Mouse (Mus musculus) heart, postnatal 14 days (tissue): ENCODE results near the gene Ssmem1. TPM values are rescaled to one million over a fixed set of nuclear protein-coding genes. Genes with fewer than 3 reads are reported as not detected.
A peak's percentile ranks its signal among the peaks of the same experiment; 100 is the strongest.

ENCODE experiments used
- DNase-seq, 2 experiments: peaks; one replicate each; pipeline ENCODE4 v3.0.0; 2021 to 2022
- intact Hi-C: fragments of 180-260 bp; cut with DNase I; formaldehyde crosslinking; loops from one replicate; pipeline ENCODE4 v1.15.1; 2025
- total RNA-seq, 2 experiments: library from RNA; stranded (reverse); gene quantifications; 2 replicates each; pipeline ENCODE4 v1.2.3; 2021

Gene Ssmem1
- total RNA-seq, 2 experiments from 2014 or later, result 0.24 TPM; not detected in 1

DNA sequence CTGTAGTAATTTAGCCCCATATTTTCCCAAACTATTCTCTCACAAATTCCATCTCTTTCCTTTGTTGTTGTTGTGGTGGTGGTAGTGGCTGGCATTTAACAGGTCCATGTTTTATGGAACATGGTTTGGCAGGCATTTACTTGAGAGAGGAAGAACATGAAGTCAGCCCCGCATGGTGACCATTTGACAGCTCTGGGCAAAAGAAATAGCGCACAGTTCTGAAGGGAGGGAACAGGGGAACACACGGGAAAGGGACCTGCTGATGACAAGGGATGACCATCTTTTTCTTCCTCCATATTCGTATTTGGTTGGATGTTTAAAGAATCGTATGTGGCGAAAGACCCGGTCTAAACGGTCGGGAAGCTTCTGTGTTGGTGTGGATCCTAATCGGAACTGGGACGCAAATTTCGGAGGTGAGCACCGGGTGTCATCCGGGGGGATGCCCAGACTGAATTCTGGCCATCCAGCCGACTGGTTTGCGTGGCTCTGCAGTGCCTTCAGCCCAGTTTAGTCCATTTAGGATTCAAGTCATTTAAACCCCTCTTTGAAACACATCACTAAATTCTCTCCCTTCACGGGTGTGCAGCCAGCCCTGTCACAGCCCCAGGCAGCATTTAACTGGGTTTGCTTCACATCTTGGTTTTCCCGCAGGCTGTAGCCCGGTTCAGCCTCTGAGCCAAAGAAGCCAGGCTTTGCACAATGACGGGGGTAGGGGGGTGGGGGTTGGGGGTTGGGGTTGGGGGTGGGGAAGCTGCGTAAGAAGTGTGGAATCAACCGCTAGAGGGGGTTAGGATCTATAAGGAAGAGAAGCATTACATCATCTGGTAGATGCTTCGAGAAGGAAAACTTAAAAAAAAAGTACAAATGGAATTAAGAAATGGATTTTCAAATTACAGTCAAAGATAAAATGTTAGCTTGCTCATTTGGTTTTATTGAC, 42.3 kb downstream of the Ssmem1 start:
- intact Hi-C loops, result no loop called here
- DNase-seq, result no peak

DNA sequence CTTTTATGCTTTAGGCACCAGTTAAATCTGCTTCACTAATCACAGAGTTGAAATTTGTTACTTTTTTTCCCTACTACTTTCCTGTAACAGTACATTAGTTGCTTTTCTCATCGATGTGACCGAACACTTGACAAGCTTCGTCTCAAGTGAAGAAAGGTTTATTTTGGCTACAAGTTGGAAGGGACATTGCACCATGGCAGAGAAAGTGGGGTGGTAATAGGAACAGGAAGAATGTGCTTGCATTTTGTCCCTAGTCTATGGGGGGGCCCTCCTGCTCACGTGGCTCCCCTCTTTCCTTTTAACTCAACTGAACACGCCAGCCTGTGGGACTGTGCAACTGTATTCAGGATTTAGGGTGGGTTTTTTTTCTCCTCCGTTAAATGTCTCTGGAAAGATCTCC, 43.0 kb downstream of the Ssmem1 start:
- no peak for DNase-seq
- intact Hi-C loops, result no loop called here

DNA sequence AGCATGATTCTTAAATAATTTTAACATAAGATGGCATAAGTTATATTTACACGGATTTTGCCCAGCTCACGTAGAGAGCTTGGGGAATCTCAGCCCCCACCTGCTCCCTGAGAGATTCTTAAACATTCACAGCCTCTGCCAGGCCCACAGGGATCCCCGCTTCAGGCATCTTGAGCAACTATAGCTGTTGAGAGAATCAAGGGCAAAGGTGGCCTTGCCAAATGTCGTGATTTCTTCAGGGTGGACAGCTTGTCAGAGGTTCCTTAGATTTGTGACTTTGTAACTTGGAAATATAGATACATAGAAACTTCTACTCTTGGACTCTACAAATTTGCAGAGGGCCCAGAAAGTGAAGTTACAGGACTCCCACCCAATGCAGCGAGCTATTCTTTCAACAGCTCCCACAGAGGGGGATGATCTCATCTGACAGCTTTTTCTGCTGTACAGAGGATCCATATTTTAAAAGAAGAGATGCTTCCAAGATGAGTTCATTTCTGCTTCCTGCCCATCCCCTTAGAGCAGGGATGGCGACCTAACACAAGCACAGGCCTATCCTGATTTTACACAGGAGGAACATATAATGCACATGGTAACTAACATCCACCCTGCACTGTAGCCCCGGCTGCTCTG, 43.8 kb downstream of the Ssmem1 start:
- no peak for DNase-seq
- intact Hi-C loops, result no loop called here

DNA sequence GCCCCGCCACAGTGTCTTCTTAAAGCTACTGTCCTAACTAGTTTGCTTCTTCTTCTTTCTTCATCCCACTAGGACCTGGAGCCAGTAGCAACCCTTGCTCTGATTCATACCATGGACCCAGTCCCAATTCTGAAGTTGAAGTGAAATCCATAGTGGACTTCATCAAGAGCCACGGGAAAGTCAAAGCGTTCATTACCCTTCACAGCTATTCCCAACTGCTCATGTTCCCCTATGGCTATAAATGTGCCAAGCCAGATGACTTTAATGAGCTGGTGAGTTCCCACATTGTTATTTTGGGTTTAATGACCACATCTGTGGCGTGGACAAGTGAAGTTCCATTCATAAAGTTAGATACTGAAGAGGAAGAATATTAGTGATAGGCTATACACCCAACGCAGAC, 44.4 kb downstream of the Ssmem1 start:
- no peak for DNase-seq
- intact Hi-C loops, result no loop called here

DNA sequence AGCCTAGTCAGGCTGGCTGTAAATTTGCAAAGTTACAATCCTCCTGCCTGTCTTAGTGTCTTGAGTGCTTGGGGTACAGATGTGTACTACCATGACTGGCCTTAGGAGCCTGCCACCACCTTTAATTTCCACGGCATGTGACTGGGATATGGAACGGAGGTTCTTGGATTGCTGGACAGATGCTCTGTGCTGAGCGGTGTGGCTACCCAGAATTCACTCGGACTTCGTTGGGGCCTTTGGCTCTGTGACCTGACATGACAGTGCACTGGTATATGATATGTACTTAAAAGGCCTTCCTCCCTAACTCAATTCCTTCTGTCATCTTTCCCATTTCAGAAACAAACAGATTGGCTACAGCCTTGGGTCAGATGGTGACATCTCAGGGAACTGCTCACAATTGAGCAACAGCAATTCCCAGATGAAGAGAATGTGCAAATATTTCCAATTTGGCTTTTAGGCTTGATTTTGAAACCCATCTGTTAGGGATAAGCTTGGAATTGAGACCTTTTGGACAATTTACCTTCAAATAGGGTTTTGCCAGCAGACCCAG, 45.0 kb downstream of the Ssmem1 start:
- no peak for DNase-seq

DNA sequence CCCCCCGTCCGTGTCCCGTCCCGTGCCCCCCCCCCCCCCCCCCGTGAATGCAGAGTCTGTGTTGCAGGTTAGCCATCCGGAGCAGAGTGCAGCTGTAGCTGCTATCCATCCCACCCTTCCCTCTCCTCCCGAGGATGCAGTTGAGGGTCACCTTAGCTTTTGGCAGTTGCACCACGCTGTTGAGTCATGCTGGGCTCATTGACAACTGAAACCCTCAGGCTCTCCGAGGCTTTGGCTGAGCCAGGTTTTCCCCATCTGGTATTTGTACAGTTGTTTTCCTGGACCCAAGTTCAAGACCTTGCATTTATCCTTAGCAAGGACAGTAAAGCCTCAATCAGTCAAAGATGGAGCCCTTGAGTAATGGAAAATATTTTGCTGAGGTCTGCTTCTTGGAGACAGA, 46.4 kb downstream of the Ssmem1 start:
- intact Hi-C loops, result loop anchor here (5.0 kb wide), 1 partner anchor 141 kb away; no protein-coding TSS in a partner anchor
- DNase-seq, result peak; percentile 42 to 75

More for the DNA sequence above, 45.0 kb downstream of the Ssmem1 start:
- intact Hi-C loops, result loop anchor here (5.0 kb wide), 1 partner anchor 143 kb away; no protein-coding TSS in a partner anchor

DNA sequence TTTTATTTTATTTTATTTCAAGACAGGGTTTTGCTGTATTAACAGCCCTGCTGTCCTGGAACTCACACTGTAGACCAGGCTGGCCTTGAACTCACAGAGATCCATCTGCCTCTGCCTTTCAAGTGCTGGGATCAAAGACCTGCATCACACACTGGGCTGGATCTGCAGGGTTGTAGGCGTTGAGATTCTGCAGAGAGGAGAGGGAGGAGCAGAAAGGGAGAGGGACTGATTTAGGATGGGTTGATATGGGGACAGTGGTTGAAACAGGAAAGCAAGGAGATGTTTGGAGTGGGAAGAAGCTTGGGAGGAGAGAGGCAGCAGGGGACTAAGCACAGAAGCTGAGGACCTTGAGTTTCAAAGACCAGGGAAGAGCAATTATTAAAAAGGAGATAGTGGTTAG, 50.1 kb downstream of the Ssmem1 start:
- DNase-seq, result no peak
- intact Hi-C loops, result loop anchor here (5.0 kb wide), 1 partner anchor 138 kb away; no protein-coding TSS in a partner anchor

DNA sequence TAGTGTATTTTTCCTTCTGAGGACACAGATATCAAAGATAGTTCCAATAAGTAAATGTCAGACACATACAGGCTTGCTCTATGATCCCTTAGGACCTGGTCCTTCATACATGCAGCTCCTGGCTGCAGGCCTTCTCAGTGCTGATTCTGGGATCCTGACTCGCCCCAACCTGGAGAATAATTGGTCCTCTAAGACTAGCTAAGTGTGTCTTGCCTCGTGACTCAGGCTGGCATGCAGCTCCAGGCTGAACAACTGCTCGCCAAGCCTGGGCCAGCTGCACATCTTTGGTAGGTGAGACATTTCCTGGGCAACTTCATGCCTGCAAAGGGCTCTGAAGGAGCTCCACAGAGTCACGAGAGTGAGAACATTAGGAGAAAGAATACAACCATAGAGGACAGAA, 52.5 kb downstream of the Ssmem1 start:
- no peak for DNase-seq
- intact Hi-C loops, result no loop called here

DNA sequence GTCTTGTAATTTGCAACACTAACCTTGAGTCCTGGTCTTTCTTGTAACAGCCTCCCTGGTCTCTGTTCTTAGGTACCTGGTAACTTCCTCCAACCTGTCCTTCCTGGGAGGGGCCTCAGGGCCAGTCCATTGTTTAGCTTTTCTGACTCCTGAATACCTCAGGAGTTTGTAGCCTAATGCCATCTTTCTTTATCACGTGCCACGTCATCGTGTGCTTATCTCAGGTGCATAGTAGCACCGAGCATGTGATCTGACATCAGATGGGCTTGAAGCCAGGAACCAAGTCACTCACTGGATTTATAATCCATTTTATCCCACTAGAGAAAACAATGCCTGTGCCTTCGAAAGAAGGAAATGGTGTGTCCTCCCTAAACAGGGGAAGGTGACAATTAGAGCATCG, 53.9 kb downstream of the Ssmem1 start:
- no peak for DNase-seq

DNA sequence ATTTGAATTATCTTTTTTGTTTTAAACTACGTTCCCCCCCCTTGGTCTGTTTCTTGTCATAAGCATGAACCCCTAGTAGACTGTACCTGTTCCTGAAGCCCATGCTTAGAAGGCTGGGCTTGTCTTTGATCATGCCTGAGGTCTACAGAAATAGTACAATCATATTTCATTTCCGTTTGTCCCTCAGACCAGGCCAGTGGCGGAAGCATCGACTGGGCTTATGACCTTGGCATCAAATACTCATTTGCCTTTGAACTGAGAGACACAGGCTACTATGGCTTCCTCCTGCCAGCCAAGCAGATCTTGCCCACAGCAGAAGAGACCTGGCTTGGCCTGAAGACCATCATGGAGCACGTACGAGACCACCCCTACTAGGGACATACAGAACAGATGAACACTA, 54.4 kb downstream of the Ssmem1 start:
- no peak for DNase-seq
- intact Hi-C loops, result no loop called here

More for the DNA sequence above, 53.9 kb downstream of the Ssmem1 start:
- intact Hi-C loops, result no loop called here

DNA sequence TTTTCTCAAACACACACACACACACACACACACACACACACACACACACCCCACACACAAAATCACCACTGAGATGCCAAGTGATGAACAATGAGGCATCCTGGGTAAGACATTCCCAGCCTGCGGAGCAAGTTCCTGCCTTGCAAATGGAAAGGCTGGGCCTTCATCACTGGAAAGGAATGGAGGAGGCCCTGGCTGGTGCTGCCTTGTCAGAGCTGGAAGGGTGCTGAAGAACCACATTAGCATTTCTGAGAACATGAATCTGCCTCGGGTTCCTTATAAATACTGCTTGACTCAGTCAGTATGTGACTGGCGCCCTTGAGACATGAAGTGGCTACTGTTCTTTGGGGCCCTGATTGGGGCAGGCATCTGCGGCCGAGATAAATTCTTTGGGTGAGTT, 58.4 kb downstream of the Ssmem1 start, which contains the start of gene Cpa4:
Cpa4 (plus strand) TSS at position 301 of the 400 bp plus-strand sequence.
- DNase-seq, result no peak
- intact Hi-C loops, result no loop called here

DNA sequence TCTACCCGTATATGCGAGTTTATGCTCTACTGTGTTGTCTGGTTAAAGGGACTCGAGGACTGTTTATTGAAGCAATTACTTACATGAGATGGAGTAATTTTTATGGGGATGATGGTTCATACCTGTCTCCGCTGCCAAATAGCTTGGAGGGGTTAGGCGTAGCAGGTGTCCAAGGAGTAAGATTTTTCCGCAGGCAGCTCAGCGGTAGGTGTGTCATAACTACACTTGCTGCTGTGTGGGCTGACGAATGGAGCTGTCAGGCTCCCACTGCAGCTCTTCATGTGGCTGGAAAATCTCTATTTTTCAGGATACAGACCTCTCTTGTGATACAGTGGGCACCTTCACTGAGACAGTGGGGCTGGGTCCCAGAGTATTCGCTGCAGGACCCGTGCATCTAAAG, 59.7 kb downstream of the Ssmem1 start:
- intact Hi-C loops, result no loop called here

More for the DNA sequence above, 59.7 kb downstream of the Ssmem1 start:
- no peak for DNase-seq

Other genes starting within 250 kb of the Ssmem1 start
- gene Ube2h, start 205.3 kb upstream of the Ssmem1 start, total RNA-seq, result 10 to 100 TPM; 82.5 to 86.3 TPM
- gene Zc3hc1, start 118.8 kb upstream of the Ssmem1 start, total RNA-seq, result 10 to 100 TPM; 15.5 to 17.2 TPM
- gene Klhdc10, start 108.0 kb upstream of the Ssmem1 start, total RNA-seq, result 10 to 100 TPM; 58.4 to 60.8 TPM
- gene Tmem209, start 66 bp upstream of the Ssmem1 start, total RNA-seq, result 1 to 10 TPM; 6.9 to 7.6 TPM
- gene Cpa2, start 31.7 kb downstream of the Ssmem1 start, total RNA-seq, result not detected
- not detected for gene Cpa4, start 58.5 kb downstream of the Ssmem1 start, total RNA-seq
- not detected for gene Cpa5, start 101.2 kb downstream of the Ssmem1 start, total RNA-seq
- 1 to 10 TPM; 1.0 to 2.4 TPM for gene Cpa1, start 129.4 kb downstream of the Ssmem1 start, total RNA-seq
- 1 to 10 TPM; 2.9 to 3.1 TPM for gene Cep41, start 183.9 kb downstream of the Ssmem1 start, total RNA-seq
- 10 to 100 TPM; 51.2 to 65.0 TPM for gene Mest, start 213.7 kb downstream of the Ssmem1 start, total RNA-seq